Mouse (Mus musculus) ovary, postnatal 10 days (tissue): ENCODE measurements at regions not wholly inside any gene's neighbourhood (a gene's known extent, or its start where the extent isn't known, plus 50 kb on each side); places are given as distances from the start of the nearest gene placed in this dataset.

Experiments used
- DNase-seq: peaks from one replicate; pipeline ENCODE4 v3.0.0; 2022; ENCODE audit warnings: low spot score

DNA sequence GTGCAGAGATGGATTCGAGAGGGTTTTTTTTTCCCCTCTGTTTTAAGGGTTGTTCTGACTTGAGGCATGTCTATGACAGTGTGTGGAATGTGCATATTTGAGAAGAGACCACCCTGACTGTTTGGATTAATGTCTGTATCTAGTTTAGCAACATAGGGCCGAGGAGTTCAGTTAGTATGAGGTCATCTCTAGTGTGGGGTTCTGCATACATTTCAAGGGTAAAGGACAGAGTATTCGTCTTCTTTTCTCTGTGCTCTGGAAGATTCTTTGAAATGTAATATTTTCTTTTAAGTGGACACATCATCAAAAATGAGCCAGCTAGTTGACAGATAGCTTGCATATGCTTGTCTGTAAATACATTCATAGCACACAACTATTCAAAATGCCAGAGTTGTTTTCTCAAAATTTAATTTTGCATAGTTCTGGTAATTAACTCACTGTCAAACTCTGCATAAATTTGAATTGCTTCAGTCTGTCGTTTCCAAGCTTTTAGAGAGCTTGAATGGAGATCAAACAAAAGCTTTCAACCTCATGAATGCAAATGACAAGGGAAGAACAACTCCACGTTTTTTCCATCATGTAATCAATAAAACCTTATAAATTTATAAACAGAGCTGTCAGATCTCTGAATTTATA is 415.5 kb downstream of the Adamts20 start:
- DNase-seq = no peak

DNA sequence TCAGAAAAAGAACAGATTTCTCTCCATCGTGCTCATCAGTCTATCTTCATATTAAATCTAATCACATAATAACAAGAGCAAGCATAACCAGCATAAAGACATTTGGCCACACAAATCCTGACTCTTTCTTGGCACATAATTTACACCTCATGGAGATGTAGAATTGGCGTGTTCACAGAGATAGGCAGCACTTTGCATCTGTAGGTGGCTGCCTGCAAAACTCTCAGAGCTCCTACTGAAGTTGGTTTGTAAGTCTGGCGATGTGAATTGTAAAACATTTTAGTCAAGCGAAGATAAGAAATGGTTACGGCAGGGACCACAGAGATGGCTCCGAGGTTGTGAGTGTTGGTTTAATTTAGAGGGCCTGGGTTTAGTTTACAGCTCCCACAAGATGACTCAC is 419.0 kb downstream of the Adamts20 start:
- DNase-seq = no peak

DNA sequence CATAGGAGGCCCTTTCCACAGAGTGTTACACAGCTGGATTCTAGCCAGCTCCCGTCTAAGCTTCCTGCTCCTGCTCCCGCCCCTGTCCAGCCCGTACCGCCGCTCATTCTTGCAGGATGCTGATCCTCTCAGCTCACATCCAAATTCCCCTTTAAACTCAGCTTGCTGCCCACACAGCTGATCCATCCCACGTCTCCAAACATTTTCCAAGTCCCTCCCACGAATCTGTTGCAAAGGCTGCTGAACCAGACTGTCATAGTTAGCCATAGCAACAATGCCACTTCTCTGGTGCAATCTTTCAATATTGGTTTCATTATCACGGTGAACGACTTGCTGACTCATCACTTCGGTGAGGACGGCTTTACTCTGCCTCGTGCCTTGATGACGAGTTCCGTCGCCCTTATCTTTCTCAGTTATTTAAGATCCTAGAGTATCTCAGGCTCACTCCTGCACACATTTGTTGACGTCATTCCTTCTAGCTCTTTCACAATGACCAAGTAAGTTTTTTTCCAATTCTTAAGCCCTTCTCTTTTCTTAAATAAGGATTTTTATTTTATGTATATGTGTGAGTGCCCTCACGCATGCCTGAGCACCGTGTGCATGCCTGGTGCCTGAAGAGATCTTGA is 420.0 kb downstream of the Adamts20 start:
- DNase-seq = no peak

DNA sequence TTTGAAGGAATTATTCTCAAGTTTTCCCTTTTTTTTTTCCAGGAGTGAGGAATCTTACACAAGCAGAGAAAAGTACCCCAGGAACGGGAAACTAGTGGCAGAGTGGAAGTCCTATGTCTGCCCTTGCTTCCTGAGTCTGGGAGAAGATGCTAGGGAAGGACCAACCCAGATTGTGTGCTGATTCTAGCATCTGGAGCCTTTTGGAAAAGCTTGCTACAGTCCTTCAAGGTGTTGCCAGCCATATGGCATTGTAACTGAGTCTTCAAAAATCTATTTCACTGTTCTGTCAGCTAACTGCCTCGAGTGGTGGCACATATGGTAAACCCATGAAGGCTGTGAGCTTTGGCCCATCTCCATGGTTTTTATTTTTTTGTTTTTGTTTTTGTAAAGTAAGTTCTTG is 432.3 kb downstream of the Adamts20 start:
- DNase-seq = no peak

DNA sequence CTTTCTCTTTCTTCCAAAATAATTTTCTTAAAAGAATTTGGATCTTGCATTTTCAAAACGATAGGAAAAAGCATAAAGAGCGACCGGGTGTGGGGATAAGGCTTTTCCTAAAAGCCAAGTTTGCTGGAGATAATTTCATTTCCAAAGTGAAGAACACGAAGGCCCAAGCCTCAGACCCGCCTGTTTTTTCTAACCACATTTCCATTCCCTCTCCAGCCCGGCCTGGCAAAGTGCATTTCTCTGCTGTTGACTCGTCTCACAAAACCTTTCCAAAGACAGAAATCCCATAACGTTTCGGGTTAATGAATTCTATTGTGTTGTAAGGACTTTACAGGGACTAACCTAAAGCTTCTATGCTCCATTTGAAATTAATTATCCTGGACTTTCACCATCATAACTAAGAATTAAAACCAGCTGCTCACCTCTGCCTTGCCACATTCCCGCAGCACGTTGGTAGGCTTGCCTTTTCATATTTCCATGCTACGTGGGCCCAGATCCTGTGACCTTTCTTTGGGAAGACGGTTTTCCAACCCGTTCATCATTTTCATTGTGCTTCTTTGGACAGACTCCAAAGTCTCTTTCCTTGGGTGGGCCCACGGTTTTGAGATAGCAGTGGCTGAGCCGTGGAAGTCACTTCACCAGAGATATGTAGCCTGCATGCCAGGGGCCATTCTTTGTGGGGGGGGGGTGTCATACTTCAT is 430.5 kb upstream of the Prickle1 start:
- no peak for DNase-seq

DNA sequence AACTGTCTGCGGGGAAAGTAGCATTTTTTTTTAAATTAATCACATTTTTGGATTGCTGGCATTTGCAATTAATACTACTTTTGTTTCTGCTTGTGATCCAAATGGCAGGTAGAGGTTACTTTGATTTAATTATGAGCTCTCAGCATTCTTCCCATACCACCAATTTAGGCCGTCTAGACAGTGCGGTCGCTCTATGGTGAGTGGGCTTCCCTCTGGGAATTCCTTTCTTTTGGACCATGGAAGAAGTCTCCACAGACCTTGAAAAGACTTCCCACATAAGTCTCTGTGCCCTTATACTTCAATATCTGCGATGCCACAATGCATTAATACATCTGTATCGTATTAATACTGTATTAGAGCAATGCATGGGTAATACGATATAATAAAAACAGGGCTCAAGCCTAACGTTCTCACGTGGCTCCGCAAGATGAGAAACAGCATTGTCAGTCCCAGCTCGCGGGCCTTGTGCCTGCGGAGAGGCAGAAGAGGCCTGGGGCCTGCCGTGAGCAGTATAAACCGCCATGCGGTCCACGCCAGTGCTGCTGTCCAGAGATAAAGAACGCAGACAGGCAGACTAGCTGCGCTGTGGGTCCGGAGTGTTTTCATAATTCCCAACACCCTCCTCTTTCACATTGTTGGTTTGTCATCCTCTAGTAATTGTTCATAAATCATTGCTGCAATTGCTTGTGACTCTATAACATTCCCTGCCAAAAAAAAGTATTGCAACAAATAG is 429.7 kb upstream of the Prickle1 start:
- peak; percentile 21 for DNase-seq

DNA sequence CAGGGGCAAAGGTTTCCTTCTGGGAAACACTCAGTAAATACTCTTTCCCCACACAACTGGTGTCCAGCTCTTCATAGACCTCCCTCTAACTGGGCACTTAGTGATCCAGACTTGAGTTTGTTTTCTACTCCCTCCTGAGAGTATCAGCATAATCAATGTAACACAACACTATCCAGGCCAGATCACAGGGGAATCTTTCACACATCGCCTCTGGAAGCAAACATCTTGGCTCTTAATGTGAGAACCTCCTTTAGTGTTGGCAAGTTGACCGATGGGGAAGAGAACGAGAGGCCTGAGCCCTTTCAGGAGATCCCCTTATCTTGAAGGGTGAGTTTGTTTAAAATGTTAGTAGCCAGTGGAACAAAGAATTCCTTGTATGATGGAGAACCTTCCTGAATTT is 429.1 kb upstream of the Prickle1 start:
- no peak for DNase-seq

DNA sequence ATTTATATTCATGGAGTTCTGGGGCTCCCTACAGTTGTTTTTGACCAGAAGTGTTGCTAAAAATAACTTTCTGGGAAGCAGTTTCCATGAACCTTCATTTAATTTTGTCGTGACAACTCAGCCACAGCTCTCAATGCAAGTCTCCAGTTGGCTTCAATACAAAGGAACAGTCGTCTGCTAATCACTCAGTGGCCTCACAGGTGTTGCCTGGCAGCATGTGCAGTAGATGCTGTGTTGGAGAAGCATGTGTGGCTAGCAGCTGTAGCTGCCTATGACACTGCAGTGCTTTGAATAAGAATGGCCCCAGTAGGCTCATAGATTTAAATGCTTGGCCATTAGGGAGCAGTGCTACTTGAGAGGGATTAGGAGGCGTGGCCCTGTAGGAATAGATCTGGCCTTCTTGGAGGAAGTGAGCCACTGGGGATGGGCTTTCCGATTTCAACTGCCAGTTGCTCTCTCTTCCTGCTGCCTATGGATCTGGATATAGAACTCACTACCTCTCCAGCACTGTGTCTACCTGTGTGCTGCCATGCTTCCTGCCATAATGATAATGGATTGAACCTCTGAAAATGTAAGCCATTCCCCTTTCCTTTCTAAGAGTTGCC is 428.5 kb upstream of the Prickle1 start:
- no peak for DNase-seq

DNA sequence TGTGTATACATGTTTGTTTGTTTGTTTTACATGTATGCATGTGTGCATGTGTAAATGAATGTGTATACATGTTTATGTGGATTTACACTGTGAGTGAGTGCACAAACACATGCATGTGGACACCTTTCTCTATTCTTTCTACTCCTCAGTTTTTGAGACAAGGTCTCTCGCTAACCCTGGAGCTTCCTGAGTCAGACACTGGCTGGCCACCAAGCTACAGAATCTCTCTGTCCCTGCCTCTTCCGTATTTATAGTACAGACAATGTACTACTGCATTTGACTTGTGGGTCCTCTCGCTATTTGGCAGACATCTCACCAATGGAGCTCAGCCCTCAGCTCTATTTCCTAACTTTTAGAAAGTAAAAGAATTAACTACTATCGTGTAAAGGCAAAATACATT is 427.8 kb upstream of the Prickle1 start:
- no peak for DNase-seq

DNA sequence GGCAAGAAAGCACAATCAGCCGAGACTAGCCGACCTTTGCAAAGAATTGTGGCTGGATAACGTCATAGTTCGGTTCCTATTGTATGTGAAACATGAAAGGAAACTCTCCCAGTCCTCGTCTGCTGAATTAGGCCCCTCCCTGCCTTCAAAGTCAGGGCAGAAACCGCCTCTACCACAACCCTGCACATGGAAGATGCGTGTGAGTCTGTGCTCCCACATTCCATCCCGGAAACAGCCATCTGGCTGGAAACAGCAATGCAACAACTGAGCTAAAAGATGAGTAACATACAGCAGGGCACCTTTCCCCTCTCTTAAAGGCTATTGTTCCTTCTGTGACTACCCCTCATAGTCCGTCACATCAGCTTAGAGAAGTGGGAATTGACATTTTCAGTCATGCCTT is 422.1 kb upstream of the Prickle1 start:
- DNase-seq = no peak

DNA sequence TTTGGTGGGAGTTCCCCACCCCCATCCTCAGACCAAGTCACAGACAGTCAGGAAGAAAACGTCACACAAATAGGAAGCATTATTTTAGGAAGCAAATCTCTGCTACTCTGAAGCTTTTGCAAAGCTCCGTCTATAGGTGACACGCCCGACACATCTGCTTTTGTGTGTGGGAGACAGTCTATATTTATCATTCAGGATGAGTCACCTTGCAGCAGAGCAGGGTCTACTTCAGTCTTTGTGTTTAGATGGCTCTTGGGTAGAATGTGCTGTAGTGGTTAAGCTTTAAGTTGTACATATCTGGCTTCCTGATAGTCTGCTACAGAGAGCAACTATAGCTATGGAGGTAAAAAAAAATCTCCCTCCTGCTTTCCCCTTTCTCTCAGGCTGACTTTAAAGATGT is 415.8 kb upstream of the Prickle1 start:
- no peak for DNase-seq

DNA sequence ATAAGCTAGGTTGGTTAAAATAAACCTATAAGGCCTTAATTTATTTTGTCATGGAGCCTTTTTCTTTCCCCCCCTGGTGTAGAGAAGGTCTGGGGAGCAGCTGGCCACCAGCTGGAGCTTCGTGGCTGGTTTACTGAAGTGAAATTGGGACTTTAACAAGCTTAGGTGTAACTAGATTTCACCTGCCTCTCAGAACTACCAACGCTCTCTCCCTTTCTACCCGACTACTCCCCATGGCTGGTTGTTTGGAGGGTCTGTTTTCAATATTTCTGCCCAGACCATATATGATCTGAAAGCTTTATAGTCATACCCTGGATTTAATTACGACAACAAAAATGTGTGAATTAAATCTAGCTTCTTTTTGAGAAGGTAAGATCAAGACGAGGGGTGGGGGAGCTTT is 410.4 kb upstream of the Prickle1 start:
- DNase-seq = no peak

DNA sequence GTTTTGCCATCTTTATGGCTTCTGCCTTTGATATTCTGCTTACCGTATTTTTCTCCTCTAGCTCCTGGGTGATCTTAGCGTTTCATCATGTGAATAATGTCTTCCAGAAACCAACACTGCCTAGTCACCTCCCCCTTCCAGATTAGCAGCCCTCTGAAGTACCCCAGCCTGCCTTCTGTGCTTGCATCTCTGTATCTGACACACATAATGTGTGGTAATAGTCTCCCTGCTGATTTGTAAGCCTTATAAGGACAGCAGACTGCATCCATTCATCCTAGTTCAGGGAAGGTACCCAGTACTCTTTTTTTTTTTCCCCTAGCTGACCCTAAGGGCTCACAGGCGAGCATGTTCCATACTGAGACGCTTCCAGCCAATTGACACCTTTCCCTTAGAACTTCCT is 409.2 kb upstream of the Prickle1 start:
- no peak for DNase-seq

DNA sequence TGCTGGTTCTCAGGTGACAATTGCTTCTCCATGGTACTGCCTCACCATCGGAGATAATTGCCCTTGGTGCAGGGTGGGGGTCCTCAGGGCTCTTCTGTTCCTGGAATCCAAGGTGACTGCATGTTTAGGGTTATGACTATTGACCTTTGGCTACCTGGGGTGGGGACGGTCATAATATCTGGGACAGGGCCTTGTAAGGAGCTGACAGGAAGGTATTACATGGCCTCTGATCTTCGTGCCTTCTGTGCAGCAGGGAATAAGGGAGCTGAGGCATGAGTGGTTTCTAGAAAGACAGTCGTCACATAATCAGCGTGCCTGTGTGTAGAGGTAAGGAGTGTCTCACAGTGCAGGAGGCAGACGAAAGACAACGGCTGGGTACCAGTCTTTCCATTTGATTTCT is 407.5 kb upstream of the Prickle1 start:
- DNase-seq = no peak

DNA sequence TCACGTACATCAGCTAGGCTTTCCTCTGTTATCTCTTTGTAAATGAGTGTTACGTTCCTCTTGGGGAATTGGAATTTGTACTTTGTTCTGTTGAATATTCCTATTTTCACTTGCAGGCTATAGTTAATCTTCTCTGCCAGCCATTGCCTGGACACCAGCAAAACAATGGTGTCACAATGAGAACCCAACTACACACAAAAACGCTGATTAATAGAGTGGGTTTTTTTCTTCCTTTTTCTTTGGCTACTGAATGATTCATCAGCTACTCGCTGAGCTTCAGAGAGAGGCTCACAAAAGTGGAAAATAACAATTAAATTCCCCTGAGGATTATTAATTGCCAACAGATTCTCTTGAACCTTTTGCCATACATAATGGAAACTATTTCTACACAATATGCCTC is 398.9 kb upstream of the Prickle1 start:
- DNase-seq = no peak

DNA sequence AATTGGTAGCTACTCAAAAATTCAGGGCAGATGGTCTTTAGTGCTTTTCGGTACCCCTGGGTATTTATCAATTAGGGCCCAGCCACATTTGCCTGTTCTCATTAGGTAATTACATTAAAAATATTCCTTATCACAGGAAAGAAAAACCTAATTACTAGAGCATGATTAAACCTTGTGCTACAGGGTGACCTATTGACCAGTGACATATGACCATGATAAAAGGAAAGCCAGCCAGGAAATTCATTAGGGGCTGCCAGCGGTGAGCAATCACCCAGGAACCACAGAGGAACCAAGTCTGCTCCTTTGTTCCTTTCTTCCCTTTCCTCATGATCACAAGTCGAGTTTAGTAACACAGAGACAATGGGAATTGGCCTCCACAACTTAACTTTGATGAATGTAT is 394.4 kb upstream of the Prickle1 start:
- no peak for DNase-seq

DNA sequence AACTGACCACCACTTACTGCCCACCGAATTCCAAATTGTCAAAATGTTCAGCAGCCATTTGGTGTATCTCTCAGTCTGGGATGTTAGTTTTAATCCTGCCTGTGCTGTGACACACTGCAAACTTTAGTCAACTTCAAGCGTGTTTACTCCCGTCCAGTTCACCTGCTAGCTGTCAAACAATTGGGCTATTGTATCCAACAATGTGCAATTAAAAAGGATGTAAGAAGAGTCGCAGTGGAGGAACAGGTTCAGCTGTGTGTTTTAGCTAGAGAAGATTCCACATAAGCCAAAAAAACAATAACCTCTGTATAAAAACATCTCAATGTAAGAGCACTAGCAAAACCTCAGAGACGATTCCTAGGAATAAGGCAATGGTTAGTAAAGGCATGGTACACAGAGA is 392.7 kb upstream of the Prickle1 start:
- DNase-seq = no peak

DNA sequence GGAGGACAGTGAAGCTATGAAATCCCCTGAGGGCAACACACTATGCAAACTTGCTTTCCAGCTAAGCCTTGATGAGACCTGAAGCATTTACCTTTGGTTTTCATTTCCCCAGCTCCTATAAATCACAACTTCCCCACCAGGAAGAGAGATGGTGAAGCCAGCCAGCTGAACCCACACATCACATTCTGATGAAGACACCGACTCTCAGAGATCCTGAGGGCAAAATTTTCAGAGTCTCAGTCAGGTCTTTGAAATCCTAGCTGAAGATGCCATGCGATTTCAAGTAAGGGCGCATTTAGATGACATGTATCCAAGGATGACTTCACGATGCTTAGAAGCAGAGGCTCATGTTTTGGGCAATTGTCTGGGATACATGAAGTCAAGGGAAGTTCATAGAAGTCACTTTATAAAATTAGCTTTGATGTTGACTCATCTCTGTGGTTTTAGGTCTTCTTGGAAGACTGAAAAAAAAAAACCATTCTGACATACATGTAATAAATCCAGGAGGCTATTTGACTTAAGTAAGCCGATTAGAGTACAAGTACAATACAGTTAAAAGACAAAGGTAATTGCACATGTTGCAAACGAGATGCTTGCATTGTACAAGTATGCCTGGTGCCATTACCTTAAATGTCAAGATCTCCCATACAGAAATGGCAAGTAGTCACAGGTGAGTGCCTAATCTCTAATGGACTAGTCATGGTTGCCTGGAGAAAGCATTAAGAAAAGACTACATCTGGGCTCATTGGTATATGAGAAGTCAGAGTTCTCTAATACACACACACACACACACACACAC is 391.1 kb upstream of the Prickle1 start:
- DNase-seq = no peak

DNA sequence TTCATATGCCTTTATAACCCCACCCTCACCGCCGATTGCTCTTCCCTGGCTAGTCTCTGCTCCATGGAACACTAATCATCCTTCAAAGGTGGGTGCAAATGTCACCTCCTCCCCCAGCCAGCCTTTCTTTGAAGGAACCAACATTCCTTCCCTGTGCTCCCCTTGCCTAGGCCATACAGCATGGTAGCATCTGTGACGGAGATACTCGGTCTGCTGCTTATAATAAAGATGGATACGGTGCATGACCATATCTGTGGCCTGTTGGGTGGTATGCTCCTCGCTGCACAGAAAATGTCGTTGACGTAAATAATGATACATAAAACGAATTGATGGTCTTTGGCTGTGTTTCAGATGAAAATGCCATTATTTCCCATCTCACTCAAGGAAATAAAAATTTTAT is 386.4 kb upstream of the Prickle1 start:
- no peak for DNase-seq

DNA sequence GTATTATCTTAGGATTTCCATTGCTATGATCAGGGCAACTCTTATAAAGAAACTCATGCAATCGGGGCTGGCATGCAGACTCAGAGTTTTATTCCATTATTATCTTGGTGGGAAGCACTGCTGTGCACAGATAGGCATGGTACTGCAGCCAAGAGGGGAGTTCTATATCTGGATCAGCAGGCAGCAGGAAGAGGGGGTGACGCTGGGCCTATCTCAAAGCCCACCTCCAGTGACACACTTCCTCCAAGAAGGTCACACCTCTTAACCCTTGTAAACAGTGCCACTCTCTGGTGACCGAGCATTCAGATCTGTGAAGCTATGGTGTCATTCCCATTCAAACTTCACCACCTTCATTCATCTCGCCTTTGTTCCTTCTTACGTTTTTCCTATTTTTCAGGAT is 381.8 kb upstream of the Prickle1 start:
- no peak for DNase-seq

DNA sequence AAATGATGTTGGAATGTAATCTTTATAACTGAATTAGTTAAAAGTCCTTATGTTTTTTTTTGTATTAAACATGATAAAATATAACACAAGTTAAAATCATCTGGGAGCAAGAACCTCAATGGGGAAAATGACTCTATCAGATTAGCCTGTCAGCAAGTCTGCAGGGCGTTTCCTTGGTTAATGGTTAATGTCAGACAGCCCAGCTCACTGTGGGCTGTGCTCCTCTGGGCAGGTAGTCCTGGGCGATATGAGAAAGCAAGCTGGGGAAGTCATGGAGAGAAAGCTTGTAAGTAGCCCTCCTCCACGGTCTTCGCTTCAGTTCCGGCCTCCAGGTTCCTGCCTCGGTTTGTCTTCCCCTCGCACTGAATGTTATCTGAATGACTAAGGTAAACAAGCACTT is 379.0 kb upstream of the Prickle1 start:
- no peak for DNase-seq

DNA sequence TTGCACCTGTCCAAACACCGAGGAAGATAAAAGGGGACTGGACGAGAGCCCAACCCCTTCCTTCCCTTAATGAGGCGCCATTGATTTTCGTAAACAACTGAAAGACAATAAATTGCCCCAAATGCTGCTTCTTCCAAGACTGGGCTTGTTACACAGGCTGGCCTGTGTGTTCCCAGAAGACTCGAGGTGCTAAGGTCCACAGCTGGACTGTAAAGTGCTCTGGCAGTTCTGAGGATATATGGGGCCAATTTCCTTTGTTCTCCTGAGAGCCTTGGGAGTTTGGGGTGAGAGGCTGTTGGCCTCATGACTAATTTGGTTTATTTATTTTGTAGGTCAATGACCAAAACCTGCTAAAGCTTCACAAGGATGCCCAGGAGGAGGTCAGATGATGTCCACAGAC is 377.3 kb upstream of the Prickle1 start:
- DNase-seq = no peak
